Mouse (Mus musculus) liver, adult 2 months (tissue): ENCODE data around the gene Usp54.

Source experiments
- CTCF ChIP-seq: fragments of 200-500 bp; IDR thresholded peaks from 2 replicates; pipeline ENCODE4 v1.5.1; 2011; ENCODE audit warnings: low read depth, low read length, control low read depth
- POLR2A ChIP-seq: fragments of 200-500 bp; IDR thresholded peaks from 2 replicates; pipeline ENCODE4 v1.6.1; 2011; ENCODE audit warnings: low read length, control low read depth; ENCODE audit not compliant: insufficient read depth; ENCODE audit errors: extremely low read depth

GRCm38 (mm10) chr14:20502966-20503365, 137.9 kb downstream of the Usp54 start:
- TF ChIP-seq CTCF = no peak
- no peak for TF ChIP-seq POLR2A
